Mouse (Mus musculus) G1E (cell line): ENCODE data around the gene Lypd6. TPM values are rescaled to one million over a fixed set of nuclear protein-coding genes. Genes with fewer than 3 reads are reported as not detected.

Experiments
- ATAC-seq: 2 replicates; pipeline ENCODE4 v1.8.0; 2016; ENCODE audit warnings: mild to moderate bottlenecking; ENCODE audit not compliant: insufficient number of reproducible peaks, poor library complexity, low FRiP score, severe bottlenecking; ENCODE audit errors: extremely low read depth
- DNase-seq: peaks from one replicate; pipeline ENCODE4 v3.0.0; 2012; ENCODE audit warnings: low spot score
- H3K27me3 ChIP-seq: 2 replicates; pipeline ENCODE4 v1.6.1; 2012; ENCODE audit warnings: mild to moderate bottlenecking, low read length, inconsistent platforms; ENCODE audit not compliant: insufficient read depth
- H3K36me3 ChIP-seq: replicated peaks from 2 replicates; pipeline ENCODE3; 2012; ENCODE audit warnings: mild to moderate bottlenecking, inconsistent platforms
- H3K4me1 ChIP-seq: 2 replicates; pipeline ENCODE4 v1.6.1; 2012; ENCODE audit warnings: low read depth, low read length, inconsistent platforms, mixed read lengths; ENCODE audit not compliant: insufficient read depth
- H3K4me3 ChIP-seq: 2 replicates; pipeline ENCODE4 v1.5.1; 2012; ENCODE audit warnings: low read depth, mild to moderate bottlenecking, inconsistent platforms, low read length, moderate library complexity, mixed read lengths
- H3K9me3 ChIP-seq: replicated peaks from 2 replicates; pipeline ENCODE4 v1.6.1; 2012; ENCODE audit warnings: inconsistent platforms
- CTCF ChIP-seq: IDR thresholded peaks from 2 replicates; pipeline ENCODE4 v1.5.1; 2012; ENCODE audit warnings: low read depth, low read length, inconsistent platforms, mixed read lengths
- GATA1 ChIP-seq: IDR thresholded peaks from 2 replicates; pipeline ENCODE4 v1.6.1; 2012; ENCODE audit warnings: borderline replicate concordance, low read length, inconsistent platforms, mixed read lengths
- GATA2 ChIP-seq: IDR thresholded peaks from 2 replicates; pipeline ENCODE4 v1.6.1; 2012; ENCODE audit warnings: low read depth, low read length, inconsistent platforms, borderline replicate concordance
- POLR2AphosphoS5 ChIP-seq: IDR thresholded peaks from 2 replicates; pipeline ENCODE4 v1.6.1; 2012; ENCODE audit warnings: low read depth, low read length, inconsistent platforms; ENCODE audit not compliant: insufficient replicate concordance
- TAL1 ChIP-seq: conservative IDR thresholded peaks from 2 replicates; pipeline ENCODE4 v1.6.1; 2012; ENCODE audit warnings: low read depth, low read length, inconsistent platforms, mixed read lengths
- polyA plus RNA-seq: library from polyadenylated mRNA; stranded (reverse); fragments of >175 nt; gene quantifications from 2 replicates; pipeline ENCODE4 v1.2.3, GENCODE M21; 2012
- total RNA-seq, 2 experiments: library from RNA; stranded (forward) in 1 of 2; stranded (reverse) in 1 of 2; fragments of 200-1000 nt in 1 of 2; fragments of >200 nt in 1 of 2; fragmentation: Nextera tagmentation in 1 of 2; gene quantifications; 2 replicates each; pipeline ENCODE4 v1.2.3; 2014 to 2017

Lypd6 gene
- total and polyA plus RNA-seq, 3 experiments, result not detected

GRCm38 (mm10) chr2:50143672-50144071 lies 77.4 kb downstream of the Lypd6 start:
- Histone ChIP-seq H3K36me3 (no peaks in the 10 kb centered on the region), H3K27me3 (no peaks in the 10 kb centered on the region), H3K9me3 (peaks cover 31% of the 10 kb centered on the region), H3K4me1 (no peaks in the 10 kb centered on the region), H3K4me3 (no peak overlapping the region)
- DNase-seq (no peak), ATAC-seq (no peak)
- no peak for TF ChIP-seq GATA1
- no peak for TF ChIP-seq POLR2AphosphoS5
- TF ChIP-seq GATA2, result no peak
- TF ChIP-seq CTCF, result no peak
- no peak for TF ChIP-seq TAL1

DNA sequence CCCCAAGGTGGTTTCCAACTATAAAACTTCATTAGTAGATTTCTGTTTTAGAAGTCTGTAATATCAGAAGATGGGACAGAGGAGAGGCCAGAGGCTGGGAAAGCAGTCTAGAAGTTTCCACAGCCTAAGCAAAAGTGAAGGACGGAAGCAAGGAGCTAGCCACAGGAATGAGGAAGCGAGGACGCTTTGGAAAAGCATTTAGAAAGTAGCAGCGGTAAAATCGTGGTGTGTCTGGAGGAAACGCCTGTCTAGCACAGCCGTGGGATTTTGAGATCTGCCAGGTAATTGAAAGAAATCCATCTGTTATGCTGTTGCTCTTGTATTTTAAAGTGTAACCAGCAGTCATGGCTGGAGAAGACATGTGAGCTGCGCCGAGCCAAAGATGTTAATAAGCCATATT lies 81.1 kb downstream of the Lypd6 start:
- TF ChIP-seq GATA1 (no peak), CTCF (no peak), GATA2 (no peak)
- Histone ChIP-seq H3K4me1 (no peaks in the 10 kb centered on the region), H3K4me3 (no peak overlapping the region), H3K9me3 (peaks cover 28% of the 10 kb centered on the region), H3K27me3 (no peaks in the 10 kb centered on the region), H3K36me3 (no peaks in the 10 kb centered on the region)
- no peak for ATAC-seq
- no peak for DNase-seq

GRCm38 (mm10) chr2:50149257-50150202 lies 83.3 kb downstream of the Lypd6 start:
- no peaks in the 10 kb centered on the region for H3K27me3 ChIP-seq
- TF ChIP-seq CTCF (no peak), POLR2AphosphoS5 (no peak)
- H3K4me1 ChIP-seq, result no peaks in the 10 kb centered on the region
- no peaks in the 10 kb centered on the region for H3K36me3 ChIP-seq
- no peak for ATAC-seq
- H3K9me3 ChIP-seq, result peaks cover 35% of the 10 kb centered on the region
- no peak overlapping the region for H3K4me3 ChIP-seq
- DNase-seq, result no peak

DNA sequence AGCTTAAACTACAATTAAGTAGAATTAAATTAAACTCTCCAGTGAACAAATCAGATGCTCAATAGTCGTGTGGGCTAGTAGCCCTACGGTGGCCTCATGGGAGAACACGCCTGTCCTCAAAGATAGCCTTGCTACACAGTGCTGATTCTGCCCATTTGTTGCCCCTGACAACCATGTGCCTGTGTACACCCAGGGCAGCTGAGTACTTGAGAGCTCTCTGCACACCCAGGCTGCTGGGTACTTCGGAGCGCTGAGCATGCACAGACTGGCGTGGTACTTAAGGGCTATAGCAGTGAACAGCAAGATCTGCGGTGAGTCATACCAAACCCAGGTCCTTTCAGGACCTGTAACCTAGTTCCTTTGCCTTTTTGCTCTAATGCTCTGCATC lies 84.0 kb downstream of the Lypd6 start:
- peaks cover 37% of the 10 kb centered on the region for H3K9me3 ChIP-seq
- DNase-seq (no peak), ATAC-seq (no peak)
- H3K4me3 ChIP-seq, result no peak overlapping the region
- no peaks in the 10 kb centered on the region for H3K27me3 ChIP-seq
- no peak for TF ChIP-seq GATA1
- no peak for TF ChIP-seq TAL1
- TF ChIP-seq CTCF, result no peak
- TF ChIP-seq GATA2, result no peak
- TF ChIP-seq POLR2AphosphoS5, result no peak
- no peaks in the 10 kb centered on the region for H3K4me1 ChIP-seq
- H3K36me3 ChIP-seq, result no peaks in the 10 kb centered on the region

DNA sequence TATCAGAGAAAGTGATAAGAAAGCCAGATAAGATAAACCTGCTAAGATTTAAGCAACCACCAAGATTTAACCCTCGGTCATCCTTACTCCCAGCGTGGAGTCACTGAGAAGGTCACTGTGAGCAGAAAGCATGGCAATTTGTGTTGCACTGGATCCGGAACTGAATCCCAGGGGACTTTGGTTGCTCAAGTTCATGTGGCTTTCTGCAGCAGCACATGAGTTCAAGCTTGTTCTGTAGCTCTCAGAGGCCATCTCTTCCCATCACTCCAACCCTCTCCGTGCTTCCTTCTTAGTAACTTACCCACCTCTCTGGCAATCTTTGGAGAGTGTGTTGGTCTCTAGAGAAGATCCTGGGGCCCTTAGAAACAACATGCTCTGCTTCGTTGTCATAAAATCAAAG lies 84.6 kb downstream of the Lypd6 start:
- H3K9me3 ChIP-seq, result peaks cover 33% of the 10 kb centered on the region
- H3K36me3 ChIP-seq, result no peaks in the 10 kb centered on the region
- no peaks in the 10 kb centered on the region for H3K27me3 ChIP-seq
- ATAC-seq (no peak), DNase-seq (no peak)
- no peak overlapping the region for H3K4me3 ChIP-seq
- no peak for TF ChIP-seq CTCF
- H3K4me1 ChIP-seq, result no peaks in the 10 kb centered on the region

DNA sequence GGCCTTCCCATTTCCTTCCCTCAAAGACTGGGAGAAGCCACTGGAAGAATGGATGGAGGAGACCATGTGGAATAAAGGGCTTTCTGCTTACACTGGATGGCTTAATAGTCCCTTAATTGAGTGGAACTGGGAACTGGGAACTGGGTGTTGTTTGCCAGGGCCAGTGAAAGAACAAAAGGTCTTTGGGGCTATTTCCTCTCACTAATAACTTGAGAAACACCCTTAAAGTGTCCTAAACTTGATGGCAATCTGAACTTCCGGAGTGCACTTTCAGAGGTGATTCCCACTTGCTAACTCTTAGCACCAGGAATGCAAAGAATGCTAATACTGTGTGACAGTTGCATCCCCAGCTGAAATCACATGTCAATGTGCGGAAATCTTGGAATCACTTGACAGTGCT lies 85.2 kb downstream of the Lypd6 start:
- no peak for DNase-seq
- Histone ChIP-seq H3K4me1 (no peaks in the 10 kb centered on the region), H3K9me3 (peaks cover 32% of the 10 kb centered on the region), H3K4me3 (no peak overlapping the region), H3K27me3 (no peaks in the 10 kb centered on the region), H3K36me3 (no peaks in the 10 kb centered on the region)
- TF ChIP-seq CTCF, result no peak
- TF ChIP-seq POLR2AphosphoS5, result no peak
- TF ChIP-seq TAL1, result no peak
- no peak for TF ChIP-seq GATA2
- TF ChIP-seq GATA1, result no peak
- ATAC-seq, result no peak

GRCm38 (mm10) chr2:50151879-50152278 lies 85.7 kb downstream of the Lypd6 start:
- no peak for DNase-seq
- no peak for ATAC-seq
- TF ChIP-seq TAL1 (no peak), POLR2AphosphoS5 (no peak), CTCF (no peak), GATA2 (no peak), GATA1 (no peak)
- Histone ChIP-seq H3K4me1 (no peaks in the 10 kb centered on the region), H3K27me3 (no peaks in the 10 kb centered on the region), H3K4me3 (no peak overlapping the region), H3K9me3 (peaks cover 32% of the 10 kb centered on the region), H3K36me3 (no peaks in the 10 kb centered on the region)
